Mouse (Mus musculus): ENCODE results near the gene Etl4.

DNA sequence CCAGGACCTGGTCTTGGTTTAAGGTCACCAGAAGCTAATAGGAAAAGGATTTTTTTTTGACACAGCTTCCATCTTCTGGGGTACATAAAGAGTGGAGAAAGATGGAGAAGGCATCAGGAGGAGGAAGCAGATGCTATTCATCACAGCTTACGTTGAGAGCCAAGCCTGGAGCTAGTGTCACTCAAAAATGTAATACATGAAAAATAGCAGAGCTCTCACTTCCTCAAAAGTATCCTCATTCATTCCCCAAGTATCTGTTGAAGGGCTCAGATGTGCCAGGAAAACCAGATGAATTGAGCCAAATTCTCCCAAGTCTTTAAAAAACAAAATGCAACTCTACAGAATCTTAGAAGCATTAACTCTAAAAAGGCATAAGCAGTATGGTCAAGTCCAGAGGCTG, 297.1 kb downstream of the Etl4 start:
- TF ChIP-seq CTCF (IDR thresholded peaks at IDR 0.05), result no peak
- no peak for TF ChIP-seq POLR2A (IDR thresholded peaks at IDR 0.05; ENCODE audit: insufficient read depth, low read depth, low read length)

Data from heart, adult 2 months (tissue).